Mouse (Mus musculus): ENCODE results near the gene Msln. TPM values are rescaled to one million over a fixed set of nuclear protein-coding genes. Genes with fewer than 3 reads are reported as not detected.
A peak's percentile ranks its signal among the peaks of the same experiment; 100 is the strongest.
"Not testable (repeated sequence)": the region's sequence is repeated elsewhere in the genome, so short reads cannot be mapped to it uniquely, and the experiment has no call there.

The Msln gene
- total RNA-seq, 2 experiments from 2014 or later: 38.5 to 40.6 TPM

GRCm38 (mm10) chr17:25773549-25774120 lies 19.5 kb upstream of the Msln start, which contains the start of gene Narfl:
TSS of gene Narfl (plus strand) at chr17:25773776.
- peak; percentile 98 to 99 for DNase-seq
- intact Hi-C loops (cut with DNase I): loop anchor here (1.0 kb wide), 1 partner anchor 28 kb away; no protein-coding TSS in a partner anchor

GRCm38 (mm10) chr17:25769331-25769730 lies 15.2 kb upstream of the Msln start:
- no peak for DNase-seq
- intact Hi-C loops (cut with DNase I): no loop called here

GRCm38 (mm10) chr17:25765886-25766285 lies 11.7 kb upstream of the Msln start:
- no peak for DNase-seq
- intact Hi-C loops (cut with DNase I): no loop called here

- DNase-seq: no peak
- intact Hi-C loops (cut with DNase I): no loop called here
These were observed 8.4 kb upstream of the Msln start for GRCm38 (mm10) chr17:25762591-25762990.

- no peak for DNase-seq
- intact Hi-C loops (cut with DNase I): no loop called here
These were observed 7.4 kb upstream of the Msln start for GRCm38 (mm10) chr17:25761561-25761970.

- DNase-seq: no peak
- intact Hi-C loops (cut with DNase I): no loop called here
These were observed 6.0 kb upstream of the Msln start for GRCm38 (mm10) chr17:25760148-25760547.

- no peak for DNase-seq
- intact Hi-C loops (cut with DNase I): no loop called here
These were observed 3.5 kb upstream of the Msln start for GRCm38 (mm10) chr17:25757691-25758090.

GRCm38 (mm10) chr17:25756378-25757242 lies 2.4 kb upstream of the Msln start:
- intact Hi-C loops (cut with DNase I): no loop called here
- DNase-seq: no peak

GRCm38 (mm10) chr17:25755627-25756377 lies 1.6 kb upstream of the Msln start:
- intact Hi-C loops (cut with DNase I): no loop called here
- DNase-seq: no peak

GRCm38 (mm10) chr17:25755086-25755485 lies 908 bp upstream of the Msln start:
- intact Hi-C loops (cut with DNase I): no loop called here
- no peak for DNase-seq

GRCm38 (mm10) chr17:25751446-25751845 lies 2.7 kb downstream of the Msln start:
- peak; percentile 46 to 67 for DNase-seq
- intact Hi-C loops (cut with DNase I): no loop called here

GRCm38 (mm10) chr17:25749314-25749713 lies 4.9 kb downstream of the Msln start:
- DNase-seq: no peak
- intact Hi-C loops (cut with DNase I): no loop called here

- no peak for DNase-seq
- intact Hi-C loops (cut with DNase I): no loop called here
These were observed 5.9 kb downstream of the Msln start for GRCm38 (mm10) chr17:25748238-25748637.

- intact Hi-C loops (cut with DNase I): no loop called here
These were observed 9.9 kb downstream of the Msln start for GRCm38 (mm10) chr17:25744311-25744710.

GRCm38 (mm10) chr17:25743831-25744230 lies 10.3 kb downstream of the Msln start:
- intact Hi-C loops (cut with DNase I): no loop called here
- DNase-seq: no peak

More at GRCm38 (mm10) chr17:25744311-25744710, 9.9 kb downstream of the Msln start:
- DNase-seq: no peak

GRCm38 (mm10) chr17:25741471-25741870 lies 12.7 kb downstream of the Msln start:
- intact Hi-C loops (cut with DNase I); DNase-seq: not testable (repeated sequence)

- DNase-seq: no peak
- intact Hi-C loops (cut with DNase I): no loop called here
These were observed 15.3 kb downstream of the Msln start for GRCm38 (mm10) chr17:25738861-25739260.

GRCm38 (mm10) chr17:25735745-25736144 lies 18.4 kb downstream of the Msln start, which contains the start of gene Mslnl:
TSS of gene Mslnl (plus strand) at chr17:25736042.
- intact Hi-C loops (cut with DNase I): no loop called here
- DNase-seq: no peak

- no peak for DNase-seq
- intact Hi-C loops (cut with DNase I): no loop called here
These were observed 18.9 kb downstream of the Msln start for GRCm38 (mm10) chr17:25735246-25735645.

- intact Hi-C loops (cut with DNase I): loop anchor here (2.0 kb wide), 1 partner anchor 69 kb away; no protein-coding TSS in a partner anchor
- DNase-seq: peak; percentile 78 to 89
These were observed 22.1 kb downstream of the Msln start for GRCm38 (mm10) chr17:25732082-25732481.

- DNase-seq: no peak
- intact Hi-C loops (cut with DNase I): no loop called here
These were observed 26.2 kb downstream of the Msln start for GRCm38 (mm10) chr17:25728009-25728270.
